Mouse (Mus musculus) olfactory bulb, adult 2 months (tissue): ENCODE data around the gene C3ar1.

Experiments used
- CTCF ChIP-seq: fragments of 200-500 bp; IDR thresholded peaks from 2 replicates; pipeline ENCODE4 v1.5.1; 2012; ENCODE audit warnings: low read depth, mild to moderate bottlenecking, low read length, moderate library complexity; ENCODE audit not compliant: insufficient read depth
- POLR2A ChIP-seq: fragments of 200-500 bp; IDR thresholded peaks from 2 replicates; pipeline ENCODE4 v1.6.1; 2012; ENCODE audit warnings: mild to moderate bottlenecking, low read depth, low read length, moderate library complexity; ENCODE audit not compliant: insufficient read depth

DNA sequence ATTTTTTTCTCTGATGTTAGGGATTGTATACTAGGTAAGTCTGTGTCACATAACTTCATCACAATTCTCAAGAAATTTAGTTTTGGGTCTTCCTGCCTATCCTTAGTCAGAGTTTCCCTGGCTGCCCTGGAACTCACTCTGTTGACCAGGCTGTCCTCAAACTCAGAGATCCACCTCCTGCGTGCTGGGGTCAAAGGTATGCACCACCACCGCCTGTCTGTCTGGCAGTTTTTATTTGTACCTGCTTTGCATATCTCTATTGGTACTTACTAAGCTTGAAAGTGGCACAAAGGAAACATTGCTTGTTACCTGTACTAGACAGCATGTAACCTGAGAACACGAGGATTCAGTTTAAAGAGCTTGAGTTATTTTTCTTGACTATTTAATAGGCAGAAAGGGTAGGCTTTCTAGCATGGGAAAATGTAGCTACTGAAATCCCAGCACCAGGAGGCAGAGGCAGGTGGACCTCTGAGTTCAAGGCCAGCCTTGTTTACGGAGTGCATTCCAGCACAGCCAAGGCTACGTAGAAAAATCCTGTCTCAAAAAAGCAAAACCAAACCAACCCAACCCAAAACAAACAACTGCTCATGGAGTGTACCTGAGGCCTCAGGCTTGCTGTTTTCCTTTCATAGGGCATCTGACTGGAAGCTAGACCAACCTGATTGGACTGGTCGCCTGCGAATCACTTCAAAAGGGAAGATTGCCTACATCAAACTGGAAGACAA is 24.0 kb upstream of the C3ar1 start:
- TF ChIP-seq CTCF, result no peak
- TF ChIP-seq POLR2A, result no peak
